Mouse (Mus musculus) E14TG2a.4 (cell line): Measurements from ENCODE around the gene Prmt8.

Experiments used
- CTCF ChIP-seq: conservative IDR thresholded peaks from 2 replicates; pipeline ENCODE4 v1.5.1; 2014; ENCODE audit warnings: low read length
- NANOG ChIP-seq: IDR thresholded peaks from 2 replicates; pipeline ENCODE4 v1.6.1; 2014; ENCODE audit warnings: borderline replicate concordance, low read length, mixed read lengths
- POU5F1 ChIP-seq: IDR thresholded peaks from 2 replicates; pipeline ENCODE4 v1.6.1; 2014; ENCODE audit warnings: low read length, borderline replicate concordance

DNA sequence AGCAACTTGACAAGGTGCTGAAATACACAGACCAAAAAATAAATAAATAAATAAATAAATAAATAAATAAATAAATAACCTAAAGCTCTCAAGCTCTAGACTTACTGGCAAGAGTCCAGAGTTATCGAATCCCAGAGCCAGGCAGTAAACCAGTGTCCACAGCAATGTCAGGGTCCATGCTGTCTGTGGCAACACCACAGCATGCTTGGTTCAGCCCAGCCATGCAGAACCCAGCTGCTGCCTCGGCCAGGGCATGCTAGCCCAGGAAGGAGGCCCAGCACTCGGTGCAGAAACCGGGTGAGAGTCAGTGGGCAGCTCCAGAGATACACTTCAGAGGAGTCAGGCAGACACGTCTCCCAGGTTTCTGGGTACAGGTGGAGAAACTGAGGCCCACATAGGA, 29.4 kb downstream of the Prmt8 start:
- TF ChIP-seq CTCF: no peak
- TF ChIP-seq NANOG: no peak
- no peak for TF ChIP-seq POU5F1
